Mouse (Mus musculus) retina, postnatal 1 day (tissue): Measurements from ENCODE around the gene Slc28a2.
"Not testable (repeated sequence)": the region's sequence is repeated elsewhere in the genome, so short reads cannot be mapped to it uniquely, and the experiment has no call there.

Experiments used
- DNase-seq: peaks from one replicate; pipeline ENCODE4 v3.0.0-alpha.2; 2012

Gene Slc28a2

DNA sequence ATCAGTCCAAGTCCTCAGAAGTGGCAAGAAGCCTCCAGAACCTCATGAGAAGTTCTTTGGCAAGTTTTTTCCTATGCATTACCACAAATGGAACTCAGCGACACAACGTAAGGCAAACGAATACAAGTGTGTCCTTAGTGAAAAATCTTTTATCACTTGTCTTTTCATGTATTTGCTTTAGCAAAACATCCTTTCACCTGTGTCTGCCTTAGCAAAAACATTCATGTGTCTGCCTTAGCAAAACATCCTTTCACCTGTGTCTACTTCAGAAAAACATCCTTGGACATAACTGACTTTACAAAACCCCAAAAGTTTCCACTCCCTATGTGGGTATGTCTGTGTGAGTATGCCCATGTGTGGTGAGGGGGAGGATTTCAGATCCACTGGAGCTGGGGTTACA lies 42.9 kb downstream of the Slc28a2 start:
- no peak for DNase-seq

DNA sequence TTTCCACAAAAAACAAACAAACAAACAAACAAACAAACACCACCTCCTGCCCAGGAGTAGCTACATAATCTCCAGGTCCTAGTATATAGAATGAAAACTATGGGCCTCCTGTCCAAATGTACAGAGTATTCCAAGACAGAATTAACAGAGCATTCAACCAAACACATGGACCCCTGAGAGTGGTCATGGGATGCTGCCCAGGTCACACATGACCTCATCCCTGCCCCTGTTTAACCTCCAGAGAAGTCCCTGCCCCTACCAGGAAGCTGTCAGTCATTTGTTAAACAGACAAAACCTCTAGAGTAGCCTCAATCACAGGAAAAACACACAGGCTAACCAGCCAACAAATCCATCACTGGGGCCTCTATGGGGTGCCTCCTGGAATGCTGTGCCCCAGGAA lies 50.3 kb downstream of the Slc28a2 start:
- DNase-seq: no peak

DNA sequence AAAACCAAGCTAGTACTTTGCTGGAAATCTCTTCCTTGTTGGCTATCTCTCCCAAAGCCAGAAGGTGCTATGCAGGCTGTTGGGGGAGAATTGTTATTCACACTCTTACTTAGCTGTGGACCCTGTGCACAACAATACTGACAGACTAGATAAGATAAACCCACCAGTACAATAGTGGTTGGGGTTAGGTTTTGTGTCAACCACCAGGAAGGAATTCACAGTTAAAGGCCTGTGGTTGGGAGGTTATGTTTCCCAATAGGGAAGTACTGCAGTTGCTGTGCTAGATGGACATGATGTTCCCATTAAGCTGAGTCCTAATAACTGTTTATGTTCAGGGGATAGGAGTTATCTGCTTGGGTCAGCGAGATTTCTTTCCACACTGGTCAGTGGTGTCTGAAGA lies 57.5 kb downstream of the Slc28a2 start:
- not testable (repeated sequence) for DNase-seq

DNA sequence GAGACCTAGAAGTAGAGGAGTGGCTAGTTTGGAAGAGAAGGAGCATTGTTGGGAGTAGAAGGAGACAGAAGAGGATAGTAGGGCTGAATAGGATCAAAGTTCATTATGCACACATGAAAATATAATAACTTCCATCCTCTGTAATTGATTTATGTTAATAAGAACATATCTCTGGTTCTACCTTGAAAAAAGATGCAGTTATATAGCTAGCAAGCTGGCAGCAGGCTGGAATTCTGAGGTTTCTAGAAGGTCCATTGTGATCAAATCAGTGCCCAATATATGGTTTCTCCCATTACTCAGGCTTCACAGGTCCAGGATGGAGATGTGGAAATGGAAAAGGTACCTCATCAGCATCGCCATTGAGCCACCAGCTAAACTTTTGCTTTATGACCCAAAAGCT lies 58.4 kb downstream of the Slc28a2 start, which contains the start of gene Gm14085:
Gene Gm14085 (plus strand): TSS at position 301 of the 400 bp plus-strand sequence.
- DNase-seq: no peak

DNA sequence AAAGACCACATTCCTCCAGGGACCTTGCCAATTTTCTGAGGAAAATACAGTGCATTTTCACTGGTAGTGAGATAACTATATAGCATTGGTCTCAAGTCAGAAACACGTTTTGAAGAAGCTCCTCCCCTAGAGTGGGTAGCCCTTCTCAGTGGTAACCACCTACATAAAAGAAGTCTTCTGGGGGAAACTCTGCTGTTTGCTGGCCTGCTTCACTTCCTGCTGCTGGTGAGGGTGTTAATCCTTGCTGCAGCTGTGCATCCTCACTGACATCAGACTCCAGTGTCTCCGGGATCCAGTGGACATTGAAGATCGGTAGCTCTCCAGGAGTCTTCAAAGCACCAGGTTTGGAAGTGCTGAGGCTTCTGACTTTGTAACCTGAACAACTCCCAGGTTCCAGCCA lies 59.4 kb downstream of the Slc28a2 start:
- not testable (repeated sequence) for DNase-seq

DNA sequence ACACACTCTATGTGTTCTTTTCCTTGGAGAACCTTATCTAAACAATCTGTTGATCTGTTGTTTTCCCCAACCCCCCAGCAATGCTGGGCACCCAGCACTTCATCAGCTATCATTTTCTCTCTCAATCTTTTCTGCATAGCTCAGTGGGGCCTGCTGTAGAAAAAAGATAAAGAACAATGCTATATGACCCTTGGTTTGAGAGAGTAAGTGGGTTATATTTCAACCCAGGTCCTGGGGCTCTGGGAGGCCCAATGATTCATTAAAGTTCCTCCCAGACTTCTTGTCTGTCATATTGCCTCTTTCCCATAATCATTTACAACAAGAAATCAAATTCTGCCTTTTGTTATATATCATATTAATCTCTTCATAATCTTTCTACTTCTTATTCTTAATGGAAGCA lies 59.8 kb downstream of the Slc28a2 start:
- not testable (repeated sequence) for DNase-seq

DNA sequence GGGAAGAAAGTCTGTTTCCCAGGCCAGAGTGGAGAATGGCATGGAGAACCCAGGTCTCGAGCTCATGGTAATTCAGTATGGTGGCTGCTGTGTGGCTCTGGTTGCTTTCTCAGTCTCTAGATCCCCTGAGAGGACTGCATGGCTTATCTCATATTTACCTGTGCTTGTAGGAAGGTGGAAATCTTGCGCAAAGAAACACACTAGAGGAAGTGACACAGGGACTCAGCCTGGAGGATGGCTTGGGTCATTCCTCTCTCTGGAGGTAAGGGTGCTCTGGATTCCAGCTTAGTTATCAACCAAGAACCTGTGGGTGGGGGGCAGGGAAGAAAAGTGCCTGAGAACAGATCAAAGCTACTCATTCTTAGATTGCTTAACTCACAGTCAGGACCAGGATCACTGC lies 60.4 kb downstream of the Slc28a2 start:
- DNase-seq: no peak
